Mouse (Mus musculus) urinary bladder, postnatal 4 days (tissue): ENCODE results near the gene Efhd2.

ENCODE experiments used
- DNase-seq, 2 experiments: peaks; one replicate each; pipeline ENCODE4 v3.0.0; 2021 to 2022; ENCODE audit warnings: low spot score in 2 of 2

Efhd2 gene

DNA sequence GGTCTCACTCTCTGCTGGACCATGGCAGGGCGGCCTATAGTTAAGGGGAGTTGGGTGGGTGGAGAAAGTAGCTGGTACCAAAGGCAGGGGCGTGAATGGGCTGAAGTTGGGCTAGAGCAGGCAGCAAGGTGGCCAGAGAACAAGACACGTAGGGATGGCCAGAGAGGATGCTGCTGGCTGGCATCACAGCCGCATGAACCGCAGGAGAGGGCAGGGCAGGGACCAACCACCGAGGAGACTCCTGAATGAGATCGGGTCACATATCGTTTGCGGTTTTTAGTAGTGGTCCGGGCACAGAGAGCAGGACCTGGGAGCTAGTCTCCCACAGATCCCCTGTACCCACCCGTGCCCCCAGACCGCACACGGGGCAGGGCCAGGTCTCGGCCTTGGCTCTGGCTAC, 15.4 kb downstream of the Efhd2 start:
- DNase-seq, result no peak

DNA sequence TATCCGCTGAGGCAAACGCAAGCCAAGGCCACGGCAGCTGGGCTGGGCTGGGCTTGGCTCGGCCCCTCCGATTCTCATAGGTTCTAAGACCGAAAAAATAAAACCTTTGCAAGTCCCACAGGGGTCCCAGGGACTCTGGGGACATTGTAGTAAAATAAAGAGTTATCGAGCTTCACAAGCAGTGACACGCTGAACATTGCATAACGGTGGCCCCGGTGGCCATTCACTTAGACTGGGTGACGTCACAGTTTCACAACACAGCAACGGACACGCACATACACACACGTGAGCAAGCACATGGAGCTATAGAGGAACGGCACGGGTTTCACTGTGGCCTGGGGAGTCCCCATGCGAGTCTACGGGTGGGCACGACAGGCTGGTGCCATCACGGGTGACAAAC, 16.2 kb downstream of the Efhd2 start:
- no peak for DNase-seq

DNA sequence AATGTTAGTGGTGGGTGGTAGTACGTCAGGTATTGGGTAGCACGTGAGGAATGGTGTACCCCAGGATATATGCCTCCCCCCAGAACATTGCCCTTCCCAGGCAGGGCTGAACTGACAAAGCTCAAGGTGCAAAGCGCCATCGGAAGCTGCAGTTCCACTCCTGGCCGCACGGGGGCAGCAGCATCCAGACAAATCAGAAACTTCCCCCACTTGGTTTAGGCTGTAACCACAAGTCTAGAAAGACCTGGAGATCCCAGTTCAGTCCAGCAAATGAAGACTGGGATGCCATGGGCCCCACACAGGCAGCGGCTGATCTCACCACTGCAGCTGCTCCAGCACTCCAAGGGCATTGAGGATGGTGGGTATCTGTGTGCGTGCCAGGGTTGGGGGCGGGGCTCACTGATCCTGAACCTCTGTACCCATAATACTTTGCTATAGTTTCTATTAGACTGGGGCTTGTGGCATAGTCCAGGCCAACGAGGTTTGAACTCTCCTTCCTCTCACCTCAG, 17.2 kb downstream of the Efhd2 start:
- peak; percentile 71 to 85 for DNase-seq

DNA sequence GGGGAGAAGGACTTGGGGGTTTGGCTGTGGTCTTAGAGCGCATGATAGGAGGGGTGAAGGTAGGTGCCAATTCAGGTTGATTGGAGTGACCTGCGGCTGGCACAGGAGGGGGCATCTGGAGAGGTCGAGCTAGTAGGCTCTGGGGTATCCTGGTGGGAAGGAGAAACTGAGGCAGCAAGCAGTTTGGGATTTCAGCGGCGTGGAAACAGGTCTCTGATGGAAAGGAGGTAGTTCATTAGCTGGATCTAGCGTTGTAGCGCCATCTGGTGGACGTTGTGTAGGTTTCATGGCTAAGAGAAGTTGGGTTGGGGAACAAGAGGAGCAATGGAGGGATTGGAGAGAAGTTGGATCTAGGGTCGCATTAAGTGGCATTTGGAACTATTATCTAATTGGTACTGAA, 21.3 kb downstream of the Efhd2 start:
- no peak for DNase-seq

DNA sequence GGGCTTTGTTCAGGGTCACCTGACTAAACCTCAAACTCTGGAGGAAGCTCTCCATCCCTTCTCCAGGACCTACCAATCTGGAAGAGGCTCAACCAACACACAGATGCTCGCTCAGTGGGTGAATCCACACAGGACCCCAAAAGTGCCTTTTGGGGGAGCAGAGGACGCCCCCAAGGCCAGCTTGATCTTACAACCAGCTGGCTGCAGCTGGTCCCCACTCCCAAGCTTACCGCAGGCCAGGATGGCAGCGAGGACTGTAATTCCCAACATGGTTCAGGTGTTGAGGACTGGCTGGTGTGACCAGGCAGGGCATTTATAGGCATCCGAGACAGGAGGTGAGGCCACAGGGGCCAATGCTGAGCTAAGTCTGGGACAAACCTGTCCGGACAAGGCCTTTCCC, 28.7 kb downstream of the Efhd2 start, which contains the start of gene Ctrc:
Gene Ctrc, minus strand, starts transcription at position 361 of the 400 bp plus-strand sequence.
- DNase-seq, result no peak

DNA sequence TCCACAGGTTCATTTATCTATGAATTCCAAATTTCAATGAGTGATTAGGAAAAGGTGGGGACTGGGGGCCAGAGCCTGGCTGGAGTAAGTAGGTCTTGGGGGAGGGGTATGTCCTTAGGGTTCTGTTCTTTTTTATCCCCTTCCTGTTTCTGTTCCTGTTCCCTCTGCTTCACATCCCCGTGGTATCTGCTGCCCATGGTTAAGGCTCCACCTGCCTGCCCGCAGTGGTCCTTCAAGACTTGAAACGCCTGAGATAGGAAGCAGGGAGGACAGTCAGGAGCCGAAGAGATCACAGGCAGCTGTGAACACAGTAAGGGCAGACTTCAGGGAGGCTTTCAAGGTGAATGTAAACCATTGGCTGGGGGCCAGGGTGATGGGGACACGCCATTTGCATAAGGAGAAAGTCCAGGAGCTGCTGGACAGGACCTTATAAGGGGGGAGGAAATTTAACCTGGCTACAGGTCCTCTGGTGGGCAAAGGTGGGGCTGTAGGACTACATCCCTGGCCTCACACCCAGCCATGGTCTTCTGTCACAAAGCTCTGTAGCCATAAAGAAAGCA, 40.1 kb downstream of the Efhd2 start:
- DNase-seq, result no peak

DNA sequence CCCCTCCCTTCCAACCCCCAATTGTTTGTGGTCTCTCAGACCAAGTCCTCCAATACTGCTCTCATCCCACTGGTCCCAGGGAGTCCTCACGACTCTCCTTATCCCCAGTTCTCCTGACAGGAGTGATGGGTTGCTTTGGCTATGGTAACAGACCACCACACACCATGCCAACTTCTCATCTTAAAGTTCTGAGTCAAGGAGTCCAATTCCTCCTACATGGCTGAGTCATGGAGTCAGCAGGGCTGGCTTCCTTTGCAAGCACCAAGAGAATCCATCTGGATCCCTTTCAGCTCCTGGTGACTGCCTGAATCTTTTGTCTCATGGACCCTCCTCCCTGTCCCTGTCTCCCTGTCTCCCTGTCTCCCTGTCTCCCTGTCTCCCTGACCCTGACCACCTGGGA, 40.8 kb downstream of the Efhd2 start:
- no peak for DNase-seq

DNA sequence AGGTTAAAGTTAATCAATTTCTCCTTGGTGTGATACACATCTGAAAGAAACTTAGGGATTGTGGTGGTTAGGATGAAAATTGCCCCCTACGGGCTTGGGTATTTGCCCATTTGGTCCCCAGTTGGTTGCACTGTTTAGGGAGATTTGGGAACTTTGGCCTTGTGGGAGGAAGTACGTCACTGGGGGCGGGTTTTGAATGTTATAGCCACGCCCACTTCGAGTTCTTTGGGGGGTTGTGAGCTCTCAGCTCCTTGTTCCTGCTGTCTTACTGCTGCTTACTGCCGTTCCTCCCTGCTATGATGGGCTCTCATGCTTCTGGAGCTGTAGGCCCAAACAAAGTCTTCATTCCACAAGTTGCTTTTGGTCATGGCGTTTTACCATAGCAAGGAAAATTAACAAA, 43.4 kb downstream of the Efhd2 start:
- DNase-seq, result no peak

DNA sequence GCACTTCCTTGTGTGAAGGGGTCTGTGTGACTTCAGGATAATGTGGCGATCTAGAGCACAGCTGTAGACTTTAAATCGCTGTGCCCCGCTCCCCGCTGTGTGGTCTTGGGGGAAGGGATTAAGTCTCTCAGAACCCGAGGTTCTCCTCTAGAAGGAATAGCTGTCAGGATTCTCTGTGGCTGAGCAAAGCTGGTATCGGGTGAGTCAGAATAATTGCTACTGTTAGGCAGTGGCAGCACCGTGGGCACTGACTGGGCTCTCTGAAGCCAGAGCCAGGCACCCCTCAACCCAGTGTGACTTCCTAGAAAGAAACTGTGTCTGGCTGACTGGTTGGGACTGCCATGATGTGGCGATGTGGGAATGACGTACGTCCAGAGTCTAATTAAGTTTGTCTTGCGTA, 44.3 kb downstream of the Efhd2 start:
- DNase-seq, result no peak

DNA sequence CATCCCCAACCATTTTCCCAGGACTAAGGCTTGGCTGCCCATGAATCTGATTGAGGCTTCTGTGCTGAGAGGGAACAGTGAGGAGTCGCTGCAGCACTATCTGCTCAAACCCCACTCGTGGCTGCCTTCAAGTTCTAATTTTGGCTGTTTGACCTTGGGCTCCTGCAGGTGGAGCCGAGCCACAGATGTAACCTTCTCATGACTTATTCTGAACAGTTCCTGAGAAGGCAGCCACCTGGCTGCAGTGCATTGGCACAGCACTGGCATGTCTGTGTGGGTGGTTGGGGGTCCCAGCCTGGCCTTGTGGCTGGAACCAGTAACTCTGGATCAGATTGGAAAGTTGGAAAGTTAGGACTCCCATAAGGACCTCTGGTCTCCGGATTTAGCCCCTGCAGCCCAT, 46.5 kb downstream of the Efhd2 start:
- no peak for DNase-seq

DNA sequence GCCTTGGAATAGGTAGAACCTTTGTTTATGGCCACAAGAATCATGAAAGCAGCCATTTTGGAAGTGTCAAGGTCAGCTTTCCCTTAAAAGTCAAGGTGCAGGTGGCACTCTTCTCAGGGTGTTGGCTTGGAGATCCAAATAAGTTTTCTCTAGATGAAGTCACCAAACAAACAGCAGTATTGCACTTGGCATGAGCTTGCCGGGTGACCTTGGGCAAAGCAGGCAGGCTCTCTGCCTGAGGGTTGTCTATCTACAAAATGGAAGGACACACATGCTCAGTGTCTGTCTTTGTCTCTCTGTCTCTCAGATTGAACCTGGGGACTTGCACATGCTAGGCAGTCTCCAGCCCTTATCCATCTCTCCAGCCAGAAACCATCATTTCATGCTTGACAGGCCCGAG, 47.3 kb downstream of the Efhd2 start:
- no peak for DNase-seq

DNA sequence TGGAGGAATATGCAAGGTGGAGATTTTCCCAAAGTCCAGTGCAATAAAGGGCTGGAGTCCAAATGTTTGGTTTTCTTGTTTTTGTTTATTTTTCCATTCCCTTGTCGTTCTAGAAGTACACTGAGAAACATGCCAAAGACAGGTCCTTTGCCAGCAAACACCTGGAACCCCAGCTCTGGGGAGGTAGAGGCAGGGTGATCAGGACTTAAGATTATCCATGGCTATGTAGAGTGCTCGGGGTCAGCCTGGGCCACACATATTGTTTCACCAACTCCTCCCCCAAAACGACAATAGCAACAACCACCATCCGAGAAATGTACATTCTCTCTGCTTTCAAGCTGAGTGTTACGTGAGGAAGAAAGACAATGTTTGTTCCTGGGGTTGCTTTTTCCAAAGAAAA, 48.7 kb downstream of the Efhd2 start, which contains the start of gene Cela2a:
Gene Cela2a, minus strand, starts transcription at position 101 of the 400 bp plus-strand sequence.
- no peak for DNase-seq

DNA sequence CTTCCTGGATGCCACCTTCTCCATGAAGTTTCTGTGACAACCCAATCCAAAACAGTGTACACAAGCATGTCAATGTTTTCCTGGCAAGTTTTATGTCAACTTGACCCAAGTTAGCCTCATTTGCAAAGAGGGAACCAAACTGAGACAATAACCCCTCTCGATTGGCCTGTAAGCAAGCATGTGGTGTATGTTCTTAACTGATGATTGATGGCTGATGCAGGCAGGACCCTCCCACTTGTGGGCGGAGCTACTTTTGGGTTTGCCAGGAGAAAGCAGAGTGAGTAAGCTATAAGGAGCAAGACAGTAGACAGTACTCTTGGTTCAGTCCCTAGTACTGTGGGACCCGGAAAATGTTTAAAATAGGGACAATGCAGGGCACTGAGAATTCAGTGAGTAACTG, 51.7 kb downstream of the Efhd2 start:
- no peak for DNase-seq

DNA sequence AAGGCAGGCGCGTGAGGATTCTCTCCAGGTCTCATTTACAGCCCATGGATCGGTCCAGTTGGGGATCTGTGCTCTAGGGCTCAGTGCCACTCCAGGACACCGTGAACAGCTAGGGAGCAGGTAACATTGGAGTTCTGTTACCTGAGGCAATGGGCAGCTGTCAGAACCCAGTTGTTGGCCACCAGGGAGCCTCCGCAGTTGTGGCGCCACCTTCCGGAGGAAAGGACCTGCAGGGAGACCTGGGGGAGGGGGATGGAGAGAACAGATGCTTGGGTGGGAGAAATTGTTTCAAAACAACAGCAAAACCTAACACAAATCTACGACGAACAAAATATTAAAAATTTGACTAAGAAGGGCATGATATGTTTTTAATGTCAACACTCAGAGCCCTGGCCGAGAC, 52.6 kb downstream of the Efhd2 start:
- no peak for DNase-seq

DNA sequence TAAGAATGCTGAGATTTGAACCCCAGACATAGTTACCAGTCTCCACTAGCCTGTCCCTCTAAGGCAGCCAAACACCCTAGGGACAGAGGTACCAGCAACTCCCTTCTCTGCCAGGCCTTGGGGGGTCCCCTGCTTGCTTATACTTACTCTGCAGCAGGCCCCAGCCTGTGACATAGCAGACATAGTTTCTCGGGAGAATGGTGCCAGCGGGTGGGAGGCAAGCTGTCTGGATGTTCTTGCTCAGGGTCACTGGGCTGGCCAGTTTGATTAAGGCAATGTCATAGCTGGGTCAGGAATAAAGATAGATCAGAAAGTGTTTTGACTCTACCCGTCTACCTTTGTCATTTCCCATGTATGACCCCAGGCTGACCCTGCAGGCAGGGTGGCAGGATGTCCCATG, 53.5 kb downstream of the Efhd2 start:
- DNase-seq, result no peak

DNA sequence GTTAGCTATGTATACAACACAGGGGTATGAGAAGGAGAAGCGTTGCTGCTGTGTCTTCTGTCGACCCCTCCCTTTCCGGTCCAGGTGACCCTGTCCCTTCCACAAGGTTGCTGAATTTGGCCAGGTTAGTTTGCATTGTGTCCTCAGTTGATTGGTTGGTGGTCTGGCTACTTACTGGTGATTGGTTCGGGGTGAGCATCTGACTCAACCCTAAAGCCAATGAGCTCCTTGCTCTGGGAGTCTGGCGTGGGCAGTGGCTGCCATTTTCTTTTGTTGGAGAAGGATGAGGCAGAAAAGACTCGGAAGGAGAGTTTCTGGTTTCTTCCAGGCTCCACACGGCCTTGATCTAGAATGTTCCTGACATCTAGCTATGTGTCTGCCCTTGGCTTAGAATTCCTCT, 55.4 kb downstream of the Efhd2 start:
- peak in 1 of 2 experiments; percentile 38 for DNase-seq

DNA sequence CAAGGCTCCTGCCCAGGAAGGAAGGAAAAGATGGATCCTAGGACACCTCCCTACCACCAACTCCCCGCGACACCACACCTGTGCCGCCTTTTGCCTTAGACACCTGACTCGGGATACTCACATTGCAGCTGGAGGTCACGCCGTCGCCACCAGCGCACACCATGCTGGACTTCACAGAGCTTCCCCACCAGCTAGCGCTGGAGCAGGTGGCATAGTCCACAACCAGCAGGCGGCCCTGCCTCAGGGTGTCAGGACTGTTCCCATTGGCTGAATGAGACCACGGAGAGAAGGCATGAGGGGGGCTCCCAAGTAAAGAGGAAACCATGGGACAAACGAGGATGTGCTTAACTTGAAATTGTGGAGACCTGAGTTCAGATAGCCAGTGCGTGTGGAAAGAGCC, 55.9 kb downstream of the Efhd2 start:
- DNase-seq, result peak in 1 of 2 experiments; percentile 51

DNA sequence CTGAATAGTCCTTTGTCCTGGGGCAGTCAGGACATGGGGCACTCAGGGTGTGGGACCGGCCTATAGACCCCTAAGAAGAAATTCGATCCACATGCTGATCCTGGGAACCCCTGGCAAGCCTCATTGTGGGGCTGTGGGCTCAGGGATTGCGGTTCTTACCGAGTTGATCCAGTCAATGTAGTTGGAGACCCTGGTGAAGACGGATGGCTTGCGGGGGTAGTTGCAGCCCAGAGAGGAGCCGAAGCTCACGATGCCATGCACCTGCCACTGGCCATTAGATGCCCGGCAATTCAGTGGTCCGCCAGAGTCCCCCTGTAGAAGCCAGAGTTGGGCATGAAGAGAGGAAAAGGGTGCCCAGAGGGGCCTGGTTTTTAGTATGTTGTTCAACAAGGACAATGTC, 57.0 kb downstream of the Efhd2 start:
- peak in 1 of 2 experiments; percentile 52 for DNase-seq

DNA sequence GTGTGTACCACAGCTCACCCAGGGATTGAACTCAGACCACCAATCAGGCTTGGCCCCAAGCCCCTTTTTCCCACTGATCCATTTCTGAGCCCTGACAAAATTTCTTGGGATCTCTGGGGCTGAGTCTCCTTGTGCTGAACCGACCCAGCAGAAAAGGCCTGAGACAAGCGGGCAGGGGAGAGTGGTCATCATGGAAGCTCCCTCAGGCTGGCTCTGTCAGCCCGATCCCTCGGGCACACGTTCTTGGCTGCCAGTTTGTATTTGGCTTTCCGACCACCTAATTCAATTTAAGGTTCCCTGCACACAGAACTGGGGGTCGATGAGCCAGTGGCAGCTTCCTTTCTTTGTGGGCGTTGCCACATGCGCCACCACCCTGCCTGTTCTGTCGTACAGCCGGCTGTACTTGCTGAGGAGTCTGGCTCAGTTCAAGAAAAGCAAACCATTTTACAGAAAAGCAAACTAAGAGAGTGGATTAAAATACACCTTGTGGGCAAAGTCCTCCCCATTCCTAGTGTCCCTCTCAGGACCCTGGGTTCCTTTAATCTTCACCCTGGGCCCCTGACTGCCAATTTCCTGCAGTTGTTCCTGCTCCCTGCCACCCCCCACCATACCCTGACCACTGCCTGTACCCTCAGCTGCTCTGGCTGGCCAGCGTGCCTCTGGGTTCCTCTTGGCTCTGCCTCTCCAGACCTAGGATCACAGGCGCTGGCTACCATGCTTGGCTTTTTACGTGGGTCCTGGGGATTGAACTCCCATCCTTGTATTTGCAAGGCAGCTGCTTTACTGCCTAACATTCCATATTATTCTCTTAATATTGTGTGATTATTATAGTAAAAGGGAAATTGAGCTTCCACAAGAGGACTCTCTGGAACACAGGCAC, 57.7 kb downstream of the Efhd2 start:
- DNase-seq, result peak in 1 of 2 experiments; percentile 47

DNA sequence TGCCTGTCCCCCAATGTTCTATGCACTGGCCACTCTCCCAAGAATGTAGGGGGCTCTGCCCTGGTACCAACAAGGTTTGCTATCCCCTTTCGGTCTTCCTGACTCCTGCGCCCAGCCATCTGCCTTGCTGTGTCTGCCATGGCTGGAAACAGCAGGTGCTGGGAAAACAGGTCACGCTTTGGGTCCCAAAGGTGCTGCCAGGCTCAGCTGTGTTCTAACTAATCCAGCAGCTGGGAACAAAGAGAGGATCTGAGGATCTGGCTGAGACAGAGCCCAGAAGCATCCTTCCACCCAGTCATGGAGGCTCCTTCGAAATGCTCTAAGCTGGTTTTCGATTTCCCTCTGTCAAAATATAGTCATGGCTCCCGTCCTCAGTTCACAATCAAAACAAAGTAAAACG, 58.5 kb downstream of the Efhd2 start:
- peak in 1 of 2 experiments; percentile 45 for DNase-seq

DNA sequence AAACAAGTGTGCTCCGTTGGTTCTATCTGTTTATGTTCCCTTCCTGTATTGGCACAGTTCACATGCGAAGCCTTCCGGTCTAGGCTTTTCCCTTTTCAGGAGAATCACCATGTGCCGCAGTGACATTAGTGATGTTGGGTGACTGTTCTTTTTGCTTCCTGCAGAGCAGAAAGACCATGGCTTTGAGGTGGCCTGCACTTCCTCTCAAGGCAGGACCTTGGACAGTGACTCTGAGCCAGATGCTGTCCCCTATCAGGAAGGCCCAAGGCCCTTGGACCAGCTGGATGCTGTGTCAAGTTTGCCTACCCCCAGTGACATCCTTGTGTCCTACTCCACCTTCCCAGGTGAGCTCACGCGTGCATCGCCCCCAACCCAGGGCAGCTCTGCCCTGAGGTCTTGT, 63.3 kb downstream of the Efhd2 start:
- DNase-seq, result peak in 1 of 2 experiments; percentile 52

DNA sequence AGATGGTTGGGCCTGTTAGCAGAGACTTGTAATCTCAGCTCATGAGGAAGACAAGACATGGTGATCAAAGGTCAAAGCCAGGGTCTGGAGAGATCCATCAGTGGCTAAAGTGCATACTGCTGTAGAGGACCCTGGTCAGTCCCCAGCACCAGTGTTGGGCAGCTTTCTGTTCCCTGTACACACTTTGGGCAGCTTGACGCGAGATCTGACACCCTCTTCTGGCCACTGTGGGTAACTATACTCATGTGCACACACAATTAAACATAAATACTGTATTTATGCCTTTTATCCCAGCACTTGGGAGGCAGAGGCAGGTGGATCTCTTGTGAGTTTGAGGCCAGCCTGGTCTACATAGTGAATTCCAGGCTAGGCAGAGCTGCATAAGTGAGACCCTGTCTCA, 63.7 kb downstream of the Efhd2 start:
- peak in 1 of 2 experiments; percentile 45 for DNase-seq

DNA sequence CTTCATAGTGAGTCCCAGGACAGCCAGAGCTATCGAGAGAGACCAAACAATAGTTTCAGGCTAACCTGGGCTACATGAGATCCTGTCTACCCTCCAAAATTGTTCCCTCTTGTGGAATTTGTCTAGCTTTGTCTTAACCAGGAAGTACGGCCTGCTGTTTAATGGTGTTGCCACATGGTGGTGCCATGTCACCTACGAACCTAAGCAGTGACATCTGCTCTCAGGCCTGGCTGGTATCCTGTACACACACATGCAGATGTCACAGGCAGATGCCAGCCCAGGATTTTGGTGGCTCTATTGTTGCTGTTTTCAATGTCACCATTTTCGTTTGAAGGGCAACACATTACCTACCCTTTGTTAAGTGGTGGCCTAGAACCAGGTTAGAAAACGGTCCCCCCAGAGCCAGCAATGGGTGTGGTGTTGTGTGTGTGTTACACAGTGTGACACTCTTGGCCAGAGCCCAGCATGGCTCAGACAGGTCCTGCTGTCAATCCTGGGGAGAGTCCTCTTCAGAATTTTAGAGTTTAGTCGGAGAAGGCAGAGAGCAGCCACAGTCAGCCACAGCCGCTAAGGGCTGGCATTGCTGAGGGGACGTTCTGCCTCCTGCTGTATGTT, 64.8 kb downstream of the Efhd2 start:
- DNase-seq, result peak in 1 of 2 experiments; percentile 45
